Mouse (Mus musculus): Measurements from ENCODE around the gene Arhgap42.

DNA sequence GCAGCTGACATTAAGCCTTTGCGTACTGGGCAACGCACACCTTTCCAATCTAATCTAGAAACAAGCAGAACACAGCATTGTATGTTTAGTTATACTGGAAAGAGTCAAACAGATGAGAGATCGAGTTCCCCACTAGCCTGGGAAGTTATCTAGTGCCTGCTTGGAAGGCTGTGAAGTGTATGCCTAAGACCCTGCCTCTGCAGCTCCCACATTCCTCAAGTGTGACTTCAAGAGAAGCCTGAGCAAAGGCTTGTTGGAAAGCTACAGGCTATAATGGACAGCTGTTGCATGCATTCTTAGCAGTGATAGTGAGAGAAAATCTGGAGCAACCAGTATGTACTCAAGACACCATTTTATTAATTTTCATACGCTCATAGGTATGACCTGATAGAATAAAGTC, 61.2 kb downstream of the Arhgap42 start:
- TF ChIP-seq POLR2A (IDR thresholded peaks at IDR 0.05; ENCODE audit: control insufficient read depth, low read depth, low read length) (no peak), CTCF (IDR thresholded peaks at IDR 0.05; ENCODE audit: control insufficient read depth, insufficient read depth, insufficient replicate concordance, low read depth, low read length) (no peak)

All from testis, adult 2 months (tissue).